Mouse (Mus musculus): Measurements from ENCODE around the gene Txndc15. TPM values are rescaled to one million over a fixed set of nuclear protein-coding genes. Genes with fewer than 3 reads are reported as not detected.
"Not testable (repeated sequence)": the region's sequence is repeated elsewhere in the genome, so short reads cannot be mapped to it uniquely, and the experiment has no call there.

The Txndc15 gene
- polyA plus RNA-seq, 1 experiment, result 47.7 TPM

DNA sequence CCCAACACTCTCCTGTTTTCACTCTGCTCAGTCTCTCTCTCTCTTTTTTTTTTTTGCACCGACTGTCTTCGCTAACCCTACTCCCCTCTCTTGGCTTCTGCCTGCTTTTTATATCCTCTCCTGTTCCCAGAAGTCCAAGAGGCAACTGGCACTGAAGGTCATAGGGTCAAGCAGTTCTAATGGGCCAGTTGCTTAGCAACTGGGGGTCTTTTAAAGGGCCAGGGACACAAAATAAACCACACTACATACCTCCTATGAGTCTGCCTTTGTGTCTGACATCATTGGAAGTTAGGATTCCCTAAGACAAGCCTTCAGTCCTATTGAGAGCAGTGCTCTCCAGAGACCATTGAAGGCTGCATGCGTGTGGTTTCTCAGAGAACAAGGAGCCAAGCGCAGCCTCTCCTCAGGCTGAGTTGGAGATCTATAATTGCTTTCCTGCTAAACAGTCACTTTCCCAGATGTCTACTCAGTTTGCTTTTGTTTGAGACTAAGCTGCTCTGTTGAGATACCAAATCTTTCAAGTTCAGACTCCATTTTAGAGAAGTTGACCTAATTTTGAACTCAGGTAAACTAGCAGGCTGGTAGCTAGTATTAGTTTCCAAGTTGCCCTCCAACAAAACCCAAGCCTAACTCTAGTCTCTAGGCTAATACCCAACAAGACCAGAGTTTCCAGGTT, 26.4 kb upstream of the Txndc15 start:
- no peaks in the 10 kb centered on the region; the same call in 1 of the 2 replicates for H3K4me1 ChIP-seq (ENCODE audit: control insufficient read depth, insufficient read depth, low read length)
- no peaks in the 10 kb centered on the region for H3K36me3 ChIP-seq (ENCODE audit: control insufficient read depth, insufficient read depth, low read length)
- DNase-seq, result no peak
- H3K27ac ChIP-seq (ENCODE audit: insufficient read depth, low read depth, low read length), result no peak overlapping the region
- no peak overlapping the region for H3K4me3 ChIP-seq (ENCODE audit: insufficient read depth, low read depth, low read length)
- no peaks in the 10 kb centered on the region for H3K27me3 ChIP-seq (replicated peaks; ENCODE audit: control insufficient read depth, insufficient read depth, low read length)
- WGBS, result 55% methylated on average over 4 of the region's 4 CpGs
- no peak for TF ChIP-seq CTCF (conservative IDR thresholded peaks at IDR 0.05; ENCODE audit: insufficient read depth, insufficient read length, low read depth, low read length)
- no peak for TF ChIP-seq POLR2A (IDR thresholded peaks at IDR 0.05; ENCODE audit: low read depth, low read length)

DNA sequence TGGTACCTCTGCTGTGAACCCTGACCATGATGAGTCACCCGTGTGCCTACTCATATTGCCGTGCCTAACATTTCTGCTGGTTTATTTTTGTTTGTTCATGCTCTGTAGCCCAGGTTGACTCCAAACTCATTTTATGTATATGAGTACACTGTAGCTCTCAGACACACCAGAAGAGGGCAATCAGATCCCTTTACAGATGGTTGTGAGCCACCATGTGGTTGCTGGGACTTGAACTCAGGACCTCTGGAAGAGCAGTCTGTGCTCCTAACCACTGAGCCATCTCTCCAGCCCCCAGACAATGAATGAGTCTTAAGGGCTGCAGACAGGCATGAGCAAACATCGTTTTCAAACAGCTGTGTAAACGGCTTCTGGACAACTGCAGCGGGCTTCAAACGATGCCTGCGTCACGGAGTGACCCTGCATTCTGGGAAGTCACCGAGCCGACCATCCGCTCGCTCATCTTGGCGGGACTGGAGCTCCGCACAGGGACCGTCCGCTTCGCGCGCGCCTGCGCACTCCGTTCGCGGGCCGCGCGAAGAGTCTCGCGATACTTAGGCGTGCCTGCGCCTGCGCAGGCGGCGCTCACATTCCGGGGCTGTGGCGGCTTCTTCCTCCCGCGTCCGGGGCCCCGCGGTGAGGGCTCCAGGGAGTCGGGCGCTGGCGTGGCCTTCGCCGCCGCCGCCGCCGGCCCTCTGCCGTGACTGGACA, 21.8 kb upstream of the Txndc15 start, which contains the start of gene B230219D22Rik:
B230219D22Rik (plus strand) TSS at position 590 of the 708 bp plus-strand sequence.
- H3K27ac ChIP-seq (ENCODE audit: insufficient read depth, low read depth, low read length), result peak within 1 kb of the TSS; percentile 82
- H3K36me3 ChIP-seq (ENCODE audit: control insufficient read depth, insufficient read depth, low read length), result no peaks in the 10 kb centered on the region
- peak; percentile 94 for DNase-seq
- H3K4me1 ChIP-seq (ENCODE audit: control insufficient read depth, insufficient read depth, low read length), result peaks cover 11% of the 10 kb centered on the region; the same call in 1 of the 2 replicates
- TF ChIP-seq CTCF (conservative IDR thresholded peaks at IDR 0.05; ENCODE audit: insufficient read depth, insufficient read length, low read depth, low read length) (no peak), POLR2A (IDR thresholded peaks at IDR 0.05; ENCODE audit: low read depth, low read length) (peak; percentile 96)
- H3K4me3 ChIP-seq (ENCODE audit: insufficient read depth, low read depth, low read length), result peak within 1 kb of the TSS; percentile 95
- H3K27me3 ChIP-seq (replicated peaks; ENCODE audit: control insufficient read depth, insufficient read depth, low read length), result no peaks in the 10 kb centered on the region
- 1% methylated on average over 51 of the region's 51 CpGs for WGBS

GRCm38 (mm10) chr13:55693243-55693721, 21.2 kb upstream of the Txndc15 start:
- no peaks in the 10 kb centered on the region for H3K27me3 ChIP-seq (replicated peaks; ENCODE audit: control insufficient read depth, insufficient read depth, low read length)
- DNase-seq, result no peak
- WGBS, result under 1% methylated on average over 68 of the region's 70 CpGs
- no peak for TF ChIP-seq CTCF (conservative IDR thresholded peaks at IDR 0.05; ENCODE audit: insufficient read depth, insufficient read length, low read depth, low read length)
- no peak for TF ChIP-seq POLR2A (IDR thresholded peaks at IDR 0.05; ENCODE audit: low read depth, low read length)
- peak overlapping the region; percentile 95 for H3K4me3 ChIP-seq (ENCODE audit: insufficient read depth, low read depth, low read length)
- H3K4me1 ChIP-seq (ENCODE audit: control insufficient read depth, insufficient read depth, low read length), result peaks cover 11% of the 10 kb centered on the region; the same call in 1 of the 2 replicates
- H3K27ac ChIP-seq (ENCODE audit: insufficient read depth, low read depth, low read length), result peak overlapping the region; percentile 82
- H3K36me3 ChIP-seq (ENCODE audit: control insufficient read depth, insufficient read depth, low read length), result no peaks in the 10 kb centered on the region

DNA sequence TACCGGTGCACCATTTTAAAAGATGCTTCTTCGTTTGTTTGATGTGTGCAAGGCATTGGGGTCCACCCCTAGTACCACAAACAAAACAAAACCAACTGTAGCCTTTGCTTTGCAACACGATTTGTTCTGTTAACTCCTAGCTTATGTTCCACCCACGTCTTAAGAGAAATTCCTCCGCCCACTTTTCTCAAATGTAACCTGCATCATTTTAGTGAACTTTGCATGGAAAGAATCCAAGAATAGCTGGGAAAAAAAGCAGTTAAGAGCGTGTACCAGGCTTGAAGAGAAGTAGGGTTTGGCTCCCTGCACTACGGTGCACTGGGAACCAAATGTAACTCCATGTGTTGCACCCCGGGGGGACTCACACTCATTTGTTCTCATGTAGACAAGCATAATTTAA, 20.3 kb upstream of the Txndc15 start:
- no peak overlapping the region for H3K27ac ChIP-seq (ENCODE audit: insufficient read depth, low read depth, low read length)
- H3K4me1 ChIP-seq (ENCODE audit: control insufficient read depth, insufficient read depth, low read length), result peaks cover 11% of the 10 kb centered on the region; the same call in 1 of the 2 replicates
- H3K27me3 ChIP-seq (replicated peaks; ENCODE audit: control insufficient read depth, insufficient read depth, low read length), result no peaks in the 10 kb centered on the region
- H3K36me3 ChIP-seq (ENCODE audit: control insufficient read depth, insufficient read depth, low read length), result no peaks in the 10 kb centered on the region
- peak; percentile 38 for DNase-seq
- no peak for TF ChIP-seq POLR2A (IDR thresholded peaks at IDR 0.05; ENCODE audit: low read depth, low read length)
- TF ChIP-seq CTCF (conservative IDR thresholded peaks at IDR 0.05; ENCODE audit: insufficient read depth, insufficient read length, low read depth, low read length), result no peak
- peak overlapping the region; percentile 32 for H3K4me3 ChIP-seq (ENCODE audit: insufficient read depth, low read depth, low read length)
- WGBS, result 2% methylated on average over 8 of the region's 8 CpGs

DNA sequence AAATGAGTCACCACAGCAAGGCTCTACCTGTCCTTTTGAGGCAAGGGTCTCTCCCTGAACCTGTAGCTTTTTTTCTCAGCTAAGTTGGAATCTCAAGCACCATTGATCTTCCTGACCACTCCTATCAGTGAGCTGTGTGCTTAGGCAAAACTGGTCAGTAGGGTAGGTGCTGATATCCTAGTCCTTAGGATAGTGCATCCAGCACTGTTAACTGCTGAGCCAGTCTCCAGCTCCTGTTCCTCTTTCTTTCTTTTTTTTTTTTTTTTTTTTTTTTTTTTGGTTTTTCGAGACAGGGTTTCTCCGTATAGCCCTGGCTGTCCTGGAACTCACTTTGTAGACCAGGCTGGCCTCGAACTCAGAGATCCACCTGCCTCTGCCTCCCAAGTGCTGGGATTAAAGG, 18.5 kb upstream of the Txndc15 start:
- not testable (repeated sequence) for H3K4me3 ChIP-seq (ENCODE audit: insufficient read depth, low read depth, low read length); H3K36me3 ChIP-seq (ENCODE audit: control insufficient read depth, insufficient read depth, low read length); DNase-seq; H3K27me3 ChIP-seq (replicated peaks; ENCODE audit: control insufficient read depth, insufficient read depth, low read length); H3K27ac ChIP-seq (ENCODE audit: insufficient read depth, low read depth, low read length)
- H3K4me1 ChIP-seq (ENCODE audit: control insufficient read depth, insufficient read depth, low read length), result peaks cover 11% of the 10 kb centered on the region; the same call in 1 of the 2 replicates
- WGBS, result 72% methylated on average over 1 of the region's 3 CpGs

DNA sequence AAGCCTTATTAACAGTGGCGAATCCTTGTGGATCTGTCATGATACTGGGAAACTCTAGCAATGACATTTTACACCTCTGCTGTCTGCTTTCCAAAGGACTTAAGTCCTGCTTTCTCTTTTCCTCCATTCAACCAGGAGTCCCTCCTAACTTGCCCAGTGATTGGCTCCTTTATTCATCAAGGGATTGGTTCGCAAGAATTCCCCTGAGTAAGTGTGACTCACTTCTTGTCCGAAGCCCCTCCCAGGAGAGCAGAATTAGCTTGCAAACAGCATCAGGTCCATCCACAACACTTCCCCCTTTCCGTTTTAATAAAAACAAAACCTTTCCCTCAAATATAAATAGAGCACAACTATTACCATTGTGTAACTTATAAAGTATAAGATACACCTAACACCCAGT, 10.1 kb upstream of the Txndc15 start:
- no peak overlapping the region for H3K27ac ChIP-seq (ENCODE audit: insufficient read depth, low read depth, low read length)
- WGBS, result 79% methylated on average over 4 of the region's 4 CpGs
- no peaks in the 10 kb centered on the region for H3K4me1 ChIP-seq (ENCODE audit: control insufficient read depth, insufficient read depth, low read length)
- TF ChIP-seq CTCF (conservative IDR thresholded peaks at IDR 0.05; ENCODE audit: insufficient read depth, insufficient read length, low read depth, low read length), result no peak
- no peak for TF ChIP-seq POLR2A (IDR thresholded peaks at IDR 0.05; ENCODE audit: low read depth, low read length)
- DNase-seq, result no peak
- peaks cover 2% of the 10 kb centered on the region for H3K36me3 ChIP-seq (ENCODE audit: control insufficient read depth, insufficient read depth, low read length)
- H3K27me3 ChIP-seq (replicated peaks; ENCODE audit: control insufficient read depth, insufficient read depth, low read length), result no peaks in the 10 kb centered on the region
- H3K4me3 ChIP-seq (ENCODE audit: insufficient read depth, low read depth, low read length), result no peak overlapping the region

DNA sequence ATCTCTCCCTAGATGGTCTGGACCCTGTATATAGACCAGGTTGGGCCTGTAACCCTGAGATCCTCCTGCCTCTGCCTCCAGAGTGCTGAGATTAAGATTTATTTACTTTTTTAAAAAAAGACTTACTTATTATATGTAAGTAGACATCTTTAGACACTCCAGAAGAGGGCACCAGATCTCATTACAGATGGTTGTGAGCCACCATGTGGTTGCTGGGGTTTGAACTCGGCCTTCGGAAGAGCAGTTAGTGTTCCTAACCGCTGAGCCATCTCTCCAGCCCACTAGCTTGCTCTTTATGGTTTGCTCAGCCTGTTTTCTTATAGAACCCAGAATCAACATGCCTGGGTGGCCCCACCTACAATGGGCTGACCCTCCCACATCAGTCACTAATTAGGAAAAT, 1.6 kb upstream of the Txndc15 start:
- no peak overlapping the region for H3K27ac ChIP-seq (ENCODE audit: insufficient read depth, low read depth, low read length)
- H3K27me3 ChIP-seq (replicated peaks; ENCODE audit: control insufficient read depth, insufficient read depth, low read length), result no peaks in the 10 kb centered on the region
- H3K4me3 ChIP-seq (ENCODE audit: insufficient read depth, low read depth, low read length), result no peak overlapping the region
- no peak for DNase-seq
- no peaks in the 10 kb centered on the region for H3K36me3 ChIP-seq (ENCODE audit: control insufficient read depth, insufficient read depth, low read length)
- TF ChIP-seq CTCF (conservative IDR thresholded peaks at IDR 0.05; ENCODE audit: insufficient read depth, insufficient read length, low read depth, low read length), result no peak
- TF ChIP-seq POLR2A (IDR thresholded peaks at IDR 0.05; ENCODE audit: low read depth, low read length), result no peak
- WGBS, result 94% methylated on average over 3 of the region's 3 CpGs
- H3K4me1 ChIP-seq (ENCODE audit: control insufficient read depth, insufficient read depth, low read length), result peaks cover 3% of the 10 kb centered on the region; the same call in 1 of the 2 replicates

All from kidney, adult 2 months (tissue).